Mouse (Mus musculus) adrenal gland, postnatal 4 days (tissue): Measurements from ENCODE around the gene Mrpl23. TPM values are rescaled to one million over a fixed set of nuclear protein-coding genes. Genes with fewer than 3 reads are reported as not detected.

ENCODE experiments used
- DNase-seq, 2 experiments: peaks; one replicate each; pipeline ENCODE4 v3.0.0; 2021 to 2022; ENCODE audit warnings: low spot score in 2 of 2, mixed read lengths in 2 of 2
- microRNA-seq: library from miRNA; unstranded; fragments of <30 nt; microRNA quantifications from one replicate; pipeline ENCODE4 v1.2.0, GENCODE M21; 2021
- total RNA-seq, 2 experiments: library from RNA; stranded (reverse); gene quantifications; 2 replicates each; pipeline ENCODE4 v1.2.3; 2021

Gene Mrpl23
- total RNA-seq, 2 experiments from 2014 or later, result 8.2 to 9.5 TPM

DNA sequence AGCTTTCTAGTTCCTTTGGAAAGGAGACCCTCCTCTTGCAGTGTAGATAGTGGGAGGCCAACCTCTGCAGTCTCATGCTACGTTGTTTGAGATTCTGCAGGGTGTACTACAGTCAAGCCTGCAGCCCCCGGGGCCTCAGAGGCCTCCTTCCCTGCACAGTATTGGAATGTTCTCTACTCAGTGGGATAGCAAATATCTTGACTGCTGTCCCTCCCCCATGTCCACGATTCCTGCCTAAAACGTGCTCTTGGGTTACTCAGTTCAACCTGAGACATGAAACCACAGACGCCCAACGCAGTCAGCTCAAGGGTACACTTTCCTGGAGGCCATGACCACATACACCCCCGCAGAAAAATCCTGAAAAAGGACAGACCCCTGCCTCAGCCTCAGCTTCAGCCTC is 39.9 kb downstream of the Mrpl23 start:
- no peak for DNase-seq

- no peak for DNase-seq
Observed at GRCm38 (mm10) chr7:142572992-142573391, 40.5 kb downstream of the Mrpl23 start.

GRCm38 (mm10) chr7:142574155-142574660 is 41.7 kb downstream of the Mrpl23 start:
- DNase-seq, result no peak

- DNase-seq, result no peak
Observed at GRCm38 (mm10) chr7:142574826-142575351, 42.4 kb downstream of the Mrpl23 start.

GRCm38 (mm10) chr7:142575491-142575890 is 43.0 kb downstream of the Mrpl23 start:
- no peak for DNase-seq

- no peak for DNase-seq
Observed at GRCm38 (mm10) chr7:142575971-142576370, 43.5 kb downstream of the Mrpl23 start.

- no peak for DNase-seq
Observed at GRCm38 (mm10) chr7:142576472-142577326, 44.2 kb downstream of the Mrpl23 start.

DNA sequence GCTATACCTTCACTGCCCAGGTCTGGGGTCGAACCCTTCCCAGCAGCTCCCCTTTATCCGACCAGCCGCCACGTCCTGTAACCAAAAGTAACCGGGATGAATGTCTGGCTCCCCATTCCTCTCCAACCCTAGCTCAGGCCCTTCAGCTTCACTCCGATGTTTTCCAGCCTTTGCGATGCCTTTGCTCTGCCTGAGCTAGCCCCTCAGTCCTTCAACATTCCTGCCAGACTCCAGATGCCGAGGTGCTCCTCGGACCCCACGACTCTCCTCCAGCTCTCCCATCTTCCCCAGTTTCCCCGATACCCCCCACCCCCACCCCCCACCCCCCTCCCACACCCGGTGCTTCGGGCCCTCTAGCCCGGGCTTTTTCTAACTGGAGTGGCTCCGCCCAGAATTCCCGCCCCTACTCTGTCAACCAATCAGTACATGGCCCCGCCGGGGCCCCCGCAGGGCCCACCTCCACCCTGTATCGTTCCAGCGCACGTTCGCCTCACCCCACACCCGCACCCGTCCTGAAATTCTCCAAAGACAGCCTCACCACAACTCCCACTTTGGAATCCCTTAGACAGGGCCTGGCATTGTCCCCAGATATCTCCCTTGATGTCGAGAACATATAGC is 45.4 kb downstream of the Mrpl23 start:
- DNase-seq, result no peak

GRCm38 (mm10) chr7:142579069-142579468 is 46.6 kb downstream of the Mrpl23 start:
- no peak for DNase-seq

GRCm38 (mm10) chr7:142580121-142580879 is 47.8 kb downstream of the Mrpl23 start:
- DNase-seq, result no peak

DNA sequence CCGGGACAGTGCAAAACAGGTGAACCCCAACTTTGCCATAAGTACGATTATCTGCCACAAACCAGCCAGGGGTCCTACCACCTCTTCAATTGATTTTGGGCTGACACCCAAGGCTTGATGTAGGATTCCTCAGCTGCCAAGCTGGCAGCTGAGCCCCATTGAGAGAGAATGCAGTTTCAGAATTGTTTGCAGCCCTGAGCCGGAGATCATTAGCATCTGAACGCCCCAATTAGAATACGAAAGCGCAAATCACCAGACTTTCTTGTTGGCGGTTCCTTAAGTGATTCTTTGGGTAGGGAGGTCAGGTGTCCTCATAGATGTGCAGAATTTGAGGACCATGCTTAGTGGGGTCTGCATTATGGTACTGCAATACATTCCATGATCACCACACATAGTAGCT is 48.7 kb downstream of the Mrpl23 start:
- DNase-seq, result no peak

DNA sequence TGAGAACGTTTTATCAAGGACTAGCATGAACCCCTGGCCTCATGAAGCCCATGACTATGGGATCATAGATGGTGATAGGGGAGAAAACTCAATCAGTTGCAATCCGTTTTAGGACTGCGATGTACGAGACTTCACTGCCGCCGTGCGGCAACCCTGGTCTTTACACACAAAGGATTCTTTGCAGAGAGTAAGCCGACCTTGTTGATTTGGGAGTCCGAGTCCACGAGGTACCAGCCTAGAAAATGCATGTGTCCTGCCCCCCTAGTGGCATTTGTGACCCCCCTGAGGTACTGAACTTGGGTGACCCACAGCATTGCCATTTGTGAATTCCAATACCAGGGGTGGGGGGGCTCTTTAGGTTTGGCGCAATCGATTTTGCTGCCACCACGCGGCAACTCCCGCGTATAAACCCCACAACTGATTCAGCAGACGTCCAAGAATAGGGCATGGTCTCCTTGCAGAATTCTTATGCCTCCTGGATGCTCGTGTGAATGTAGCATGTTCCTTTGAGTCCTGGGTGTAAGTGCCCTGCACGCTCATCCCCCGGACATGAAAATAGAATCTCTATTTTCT is 49.3 kb downstream of the Mrpl23 start:
- DNase-seq, result no peak

DNA sequence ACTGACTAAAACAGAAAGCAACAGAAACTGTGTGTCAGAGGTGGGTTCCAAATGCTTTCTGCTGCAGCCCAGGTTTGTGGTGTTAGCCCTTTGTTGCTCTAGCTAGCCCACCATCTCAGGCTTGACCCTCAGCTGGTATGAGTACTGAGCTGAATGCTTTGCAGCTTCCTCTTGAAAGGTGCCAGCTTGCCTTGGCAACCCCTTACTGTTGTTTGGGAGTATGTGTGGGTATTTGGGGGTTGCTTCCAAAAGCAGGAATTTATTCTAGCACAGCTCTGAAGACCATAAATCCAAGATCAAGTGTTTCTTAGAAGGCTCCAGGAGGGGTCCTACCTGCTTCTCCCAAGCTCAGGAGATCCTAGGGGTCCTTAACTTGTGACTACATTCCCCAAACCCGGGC is 52.4 kb downstream of the Mrpl23 start:
- no peak for DNase-seq

DNA sequence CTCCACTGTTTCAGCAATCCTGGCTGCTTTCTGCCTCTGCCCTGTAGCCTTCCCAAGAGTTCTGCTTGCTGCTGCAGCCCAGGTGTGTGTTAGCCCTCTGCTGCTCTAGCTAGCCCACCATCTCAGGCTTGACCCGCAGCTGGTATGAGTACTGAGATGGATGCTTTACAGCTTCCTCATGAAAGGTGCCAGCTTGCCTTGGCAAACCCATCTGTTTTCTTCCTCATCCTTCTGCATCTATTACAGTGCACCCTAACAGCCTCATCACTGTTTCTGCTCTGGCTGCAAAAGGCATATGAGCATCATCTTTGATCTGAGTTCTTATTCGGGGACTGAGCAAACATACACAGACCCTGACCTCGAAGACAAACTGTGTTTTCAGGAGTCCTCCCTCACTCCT is 53.4 kb downstream of the Mrpl23 start:
- DNase-seq, result no peak

GRCm38 (mm10) chr7:142588282-142588941 is 55.9 kb downstream of the Mrpl23 start:
- no peak for DNase-seq

Small RNAs within 50 kb of the gene (microRNA-seq; reads per million reads assigned to microRNA genes)
- gene Mir675, result 15.0 reads per million, percentile 26 among the genes with 10 or more reads in this experiment

Other genes with a start within 250 kb of the Mrpl23 start
- not detected for gene Krtap5-1, start 235.6 kb upstream of the Mrpl23 start, total RNA-seq
- not detected for gene Krtap5-4, start 229.1 kb upstream of the Mrpl23 start, total RNA-seq
- gene Ifitm10, start 158.9 kb upstream of the Mrpl23 start, total RNA-seq, result 1 to 10 TPM; 5.1 to 6.2 TPM
- gene Gm49369, start 150.0 kb upstream of the Mrpl23 start, total RNA-seq, result 1 to 10 TPM in 1 of 2 experiments, under 1 TPM in 1; 0.48 to 4.3 TPM
- 100 to 1,000 TPM; 536 to 544 TPM for gene Ctsd, start 144.6 kb upstream of the Mrpl23 start, total RNA-seq
- gene Syt8, start 97.8 kb upstream of the Mrpl23 start, total RNA-seq, result not detected
- 100 to 1,000 TPM in 1 of 2 experiments, 10 to 100 TPM in 1; 79.5 to 219 TPM for gene Tnni2, start 90.9 kb upstream of the Mrpl23 start, total RNA-seq
- 10 to 100 TPM; 25.1 to 43.0 TPM for gene Lsp1, start 71.9 kb upstream of the Mrpl23 start, total RNA-seq
- 100 to 1,000 TPM; 118 to 299 TPM for gene Tnnt3, start 33.9 kb upstream of the Mrpl23 start, total RNA-seq
- 1,000 to 10,000 TPM in 1 of 2 experiments, 100 to 1,000 TPM in 1; 616 to 1,339 TPM for gene Igf2, start 134.1 kb downstream of the Mrpl23 start, total RNA-seq
- gene Gm49394, start 137.3 kb downstream of the Mrpl23 start, total RNA-seq, result under 1 TPM in 1 of 2 experiments, not detected in 1; 0.11 TPM
- 1,000 to 10,000 TPM in 1 of 2 experiments, under 1 TPM in 1; 0.79 to 1,084 TPM for gene Ins2, start 210.7 kb downstream of the Mrpl23 start, total RNA-seq